Mouse (Mus musculus) erythroblast, embryonic 14.5 days (primary cell): ENCODE results near the gene Atpif1. TPM values are rescaled to one million over a fixed set of nuclear protein-coding genes. Genes with fewer than 3 reads are reported as not detected.

ENCODE experiments used
- H3K27me3 ChIP-seq: 2 replicates; pipeline ENCODE4 v1.6.1; 2012; ENCODE audit warnings: inconsistent platforms; ENCODE audit not compliant: control insufficient read depth
- H3K36me3 ChIP-seq: 2 replicates; pipeline ENCODE4 v1.6.1; 2012; ENCODE audit warnings: mild to moderate bottlenecking, inconsistent platforms; ENCODE audit not compliant: control insufficient read depth
- H3K4me1 ChIP-seq: 2 replicates; pipeline ENCODE4 v1.6.1; 2012; ENCODE audit warnings: inconsistent platforms; ENCODE audit not compliant: control insufficient read depth
- H3K4me3 ChIP-seq: replicated peaks from 2 replicates; pipeline ENCODE3; 2012; ENCODE audit warnings: moderate library complexity, mild to moderate bottlenecking, inconsistent platforms
- H3K9me3 ChIP-seq: 2 replicates; pipeline ENCODE4 v1.6.1; 2012; ENCODE audit warnings: low read length, inconsistent platforms, mixed read lengths; ENCODE audit not compliant: control insufficient read depth
- GATA1 ChIP-seq: IDR thresholded peaks from 2 replicates; pipeline ENCODE4 v1.6.1; 2012; ENCODE audit warnings: low read length, inconsistent platforms, mixed read lengths
- TAL1 ChIP-seq: IDR thresholded peaks from 3 replicates; pipeline ENCODE4 v1.6.1; 2012; ENCODE audit warnings: low read length, inconsistent platforms, mixed read lengths
- polyA plus RNA-seq: library from polyadenylated mRNA; stranded (reverse); fragments of >175 nt; gene quantifications from 2 replicates; pipeline ENCODE4 v1.2.3, GENCODE M21; 2012

The Atpif1 gene
- polyA plus RNA-seq, 1 experiment: 103 TPM

DNA sequence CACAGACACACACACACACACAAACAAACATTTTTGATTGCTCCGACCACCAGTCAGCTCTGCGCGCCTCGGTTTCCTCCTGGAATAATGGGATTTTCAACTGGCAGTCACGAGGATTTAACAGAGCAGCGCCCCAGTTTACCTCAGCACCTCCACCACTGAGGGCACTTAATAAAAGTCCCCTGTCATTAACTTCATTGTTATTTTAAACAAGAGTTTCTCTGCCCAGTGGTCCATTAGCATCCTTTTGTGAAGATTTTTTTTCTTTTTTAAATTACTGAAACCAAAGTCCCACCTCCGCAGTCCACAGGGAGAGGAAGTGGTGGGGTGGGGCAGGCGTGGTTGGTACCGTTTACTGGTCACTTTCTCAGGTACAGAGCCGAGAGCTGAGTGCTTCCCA lies 27.7 kb downstream of the Atpif1 start:
- Histone ChIP-seq H3K4me3 (no peak overlapping the region), H3K4me1 (peaks cover 81% of the 10 kb centered on the region), H3K27me3 (no peaks in the 10 kb centered on the region), H3K9me3 (no peaks in the 10 kb centered on the region), H3K36me3 (peaks cover 20% of the 10 kb centered on the region)
- TF ChIP-seq GATA1: no peak
- TF ChIP-seq TAL1: no peak

DNA sequence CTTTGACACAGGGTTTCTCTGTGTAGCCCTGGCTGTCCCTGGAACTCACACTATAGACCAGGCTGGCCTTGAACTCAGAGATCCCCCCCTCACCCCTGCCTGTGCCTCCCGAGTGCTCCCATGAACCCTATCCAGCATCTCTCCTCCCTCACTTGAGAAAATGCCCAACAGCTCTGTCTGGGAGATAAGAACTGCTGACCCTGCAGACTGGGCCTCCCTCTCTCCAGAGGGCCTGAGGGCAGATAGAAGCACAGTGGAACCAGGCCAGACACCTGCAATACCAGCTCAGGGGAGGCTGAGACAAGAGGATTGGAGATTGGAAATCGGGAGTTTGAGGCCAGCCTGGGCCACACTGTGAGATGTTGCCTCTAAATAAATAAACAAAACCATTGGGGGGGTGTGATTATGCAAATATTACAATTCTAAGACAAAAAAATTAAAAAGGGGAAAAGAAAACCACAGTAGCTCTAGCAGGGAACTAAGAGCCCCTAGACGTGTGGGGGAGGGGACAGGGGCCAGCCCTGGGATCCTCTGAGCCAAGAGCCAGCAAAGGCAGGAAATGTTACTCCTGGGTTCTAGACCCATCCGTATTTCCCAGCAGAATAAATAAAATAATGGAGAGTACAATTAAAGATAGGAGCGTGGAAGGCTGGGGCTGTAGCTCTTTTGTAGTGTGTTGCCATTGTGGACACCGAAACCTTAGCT lies 28.3 kb downstream of the Atpif1 start:
- Histone ChIP-seq H3K9me3 (no peaks in the 10 kb centered on the region), H3K27me3 (no peaks in the 10 kb centered on the region), H3K36me3 (peaks cover 24% of the 10 kb centered on the region), H3K4me1 (peaks cover 76% of the 10 kb centered on the region), H3K4me3 (peak overlapping the region; percentile 15)
- TF ChIP-seq GATA1: no peak
- TF ChIP-seq TAL1: no peak

DNA sequence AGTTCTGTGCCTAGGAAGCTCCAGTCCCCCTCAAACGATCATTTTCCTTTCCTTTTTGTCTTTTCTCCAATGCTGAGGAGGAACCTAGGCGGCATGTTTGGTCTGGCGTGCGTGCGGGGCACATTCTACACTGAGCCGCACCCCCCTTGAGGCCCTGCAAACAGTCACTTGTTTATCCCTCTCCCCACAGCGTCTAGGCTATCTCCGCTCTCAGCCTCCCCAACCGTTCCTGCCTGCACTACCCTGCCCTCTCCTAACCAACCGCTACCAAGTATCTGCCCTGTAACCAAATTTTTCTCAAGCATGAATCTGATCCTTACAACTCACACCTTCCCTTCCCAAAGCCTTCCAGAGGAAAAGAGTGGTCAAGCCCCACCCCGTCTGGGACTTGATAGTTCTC lies 30.1 kb downstream of the Atpif1 start:
- Histone ChIP-seq H3K4me3 (peak overlapping the region; percentile 4), H3K4me1 (peaks cover 64% of the 10 kb centered on the region), H3K36me3 (peaks cover 39% of the 10 kb centered on the region), H3K27me3 (no peaks in the 10 kb centered on the region), H3K9me3 (no peaks in the 10 kb centered on the region)
- TF ChIP-seq GATA1 (no peak), TAL1 (no peak)

DNA sequence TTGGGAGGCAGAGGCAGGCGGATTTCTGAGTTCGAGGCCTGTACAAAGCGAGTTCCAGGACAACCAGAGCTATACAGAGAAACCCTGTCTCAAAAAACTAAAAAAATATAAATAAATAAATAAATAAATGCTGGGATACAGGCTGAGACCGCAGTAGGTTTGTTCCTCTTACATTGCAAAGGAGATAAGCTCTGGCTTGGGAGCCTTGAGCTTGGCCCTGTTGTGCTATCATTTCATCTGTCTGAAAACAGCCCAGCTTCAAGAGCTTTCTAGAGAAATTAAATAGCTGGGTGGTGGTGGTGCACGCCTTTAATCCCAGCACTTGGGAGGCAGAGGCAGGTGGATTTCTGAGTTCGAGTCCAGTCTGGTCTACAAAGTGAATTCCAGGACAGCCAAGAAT lies 31.8 kb downstream of the Atpif1 start:
- H3K4me3 ChIP-seq: no peak overlapping the region
- peaks cover 53% of the 10 kb centered on the region for H3K36me3 ChIP-seq
- TF ChIP-seq TAL1 (no peak), GATA1 (no peak)
- H3K4me1 ChIP-seq: peaks cover 47% of the 10 kb centered on the region
- H3K9me3 ChIP-seq: no peaks in the 10 kb centered on the region
- H3K27me3 ChIP-seq: no peaks in the 10 kb centered on the region

DNA sequence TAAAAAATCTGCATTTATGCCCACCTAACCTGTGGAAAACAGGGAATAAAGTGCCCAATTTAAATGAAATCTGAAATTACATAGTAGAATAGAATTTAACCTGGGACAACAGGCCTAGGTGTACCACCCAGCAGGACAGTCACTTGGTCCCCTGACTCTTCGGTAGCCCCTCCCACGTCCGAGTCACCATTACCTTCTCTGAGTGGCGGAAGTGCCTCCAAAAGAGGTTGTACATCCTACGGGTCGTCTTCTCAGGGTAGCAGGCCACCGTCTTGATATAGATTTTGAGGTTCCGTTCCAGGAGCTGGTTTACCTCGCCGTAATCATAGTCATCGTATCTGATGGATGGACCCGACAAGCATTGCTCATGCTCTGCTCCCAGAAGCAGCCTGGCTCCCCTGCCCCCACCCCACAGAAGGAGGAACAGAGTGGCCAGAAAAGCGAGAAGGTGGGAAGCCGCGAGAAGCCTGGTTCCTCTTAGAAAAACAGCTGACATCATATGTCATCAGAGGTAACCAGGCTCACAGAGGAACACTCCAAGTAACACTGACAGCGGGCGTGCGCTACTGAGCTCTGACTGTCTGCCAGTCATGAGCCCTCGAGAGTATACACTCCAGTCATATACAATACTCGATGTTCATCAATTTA lies 39.1 kb downstream of the Atpif1 start:
- H3K4me3 ChIP-seq: no peak overlapping the region
- peaks cover 5% of the 10 kb centered on the region for H3K4me1 ChIP-seq
- H3K9me3 ChIP-seq: no peaks in the 10 kb centered on the region
- no peaks in the 10 kb centered on the region for H3K27me3 ChIP-seq
- H3K36me3 ChIP-seq: peaks cover 79% of the 10 kb centered on the region
- TF ChIP-seq TAL1 (no peak), GATA1 (no peak)

DNA sequence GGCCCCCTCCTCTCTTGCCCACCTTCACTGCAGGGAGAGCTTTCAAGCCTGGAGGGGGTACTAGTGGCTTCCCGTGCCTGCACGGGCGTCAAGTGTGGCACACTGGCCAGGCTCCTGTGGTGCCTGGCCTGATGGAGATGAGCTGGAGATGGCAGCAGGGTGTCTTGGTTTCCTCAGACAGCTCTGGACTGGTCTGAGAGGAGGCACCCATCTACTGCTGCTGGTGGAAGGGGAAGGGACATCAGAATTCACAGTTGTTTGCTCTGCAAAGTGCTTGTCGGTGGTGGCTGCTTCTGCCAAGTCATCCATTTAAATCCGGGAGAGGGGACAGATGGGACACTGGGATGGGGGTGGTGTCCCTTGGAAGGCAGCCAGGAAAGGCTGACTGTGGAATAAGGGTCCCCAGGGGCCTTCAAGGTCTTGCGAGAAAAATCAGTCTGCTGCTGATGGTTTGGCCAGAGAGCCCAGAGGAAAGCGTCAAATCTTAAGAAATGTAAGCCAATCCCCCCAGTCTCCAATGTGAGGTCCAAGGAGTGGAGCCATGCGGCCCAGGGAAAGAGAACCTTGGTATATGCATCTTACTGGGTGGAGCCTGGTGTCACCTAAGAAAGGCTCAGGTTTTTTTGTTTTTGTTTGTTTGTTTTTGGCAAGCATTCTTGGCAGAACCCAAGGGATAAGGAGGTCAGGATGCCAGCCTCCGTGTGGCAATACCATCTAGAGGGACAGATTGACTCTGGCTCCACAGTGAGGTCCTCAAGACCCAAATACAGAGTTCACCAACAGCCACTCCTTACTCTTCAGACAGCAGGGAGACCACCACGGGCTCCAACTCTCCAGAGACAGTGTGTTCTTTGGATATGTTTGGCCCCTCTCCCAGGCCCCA lies 41.0 kb downstream of the Atpif1 start:
- H3K27me3 ChIP-seq: no peaks in the 10 kb centered on the region
- no peaks in the 10 kb centered on the region for H3K4me1 ChIP-seq
- H3K9me3 ChIP-seq: no peaks in the 10 kb centered on the region
- H3K36me3 ChIP-seq: peaks cover 60% of the 10 kb centered on the region
- no peak overlapping the region for H3K4me3 ChIP-seq
- no peak for TF ChIP-seq GATA1

DNA sequence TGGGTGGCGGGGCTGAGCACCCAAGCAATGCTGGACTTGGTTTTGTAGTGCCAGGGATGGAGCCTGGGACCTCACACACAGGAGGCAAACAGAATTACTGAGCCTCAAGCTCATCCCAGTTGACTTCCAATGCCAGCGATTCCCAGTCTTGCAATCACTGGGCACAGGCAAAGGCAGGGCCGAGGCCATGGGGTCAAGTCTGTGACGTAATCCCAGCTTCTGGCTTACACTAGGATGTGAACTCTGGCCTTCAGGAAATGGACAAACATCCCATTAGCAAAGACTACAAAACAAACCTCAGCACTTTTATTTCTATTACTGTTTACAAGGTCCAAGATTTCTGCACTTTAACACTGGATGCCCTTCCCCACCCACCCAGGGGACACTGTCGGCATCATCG lies 41.7 kb downstream of the Atpif1 start:
- Histone ChIP-seq H3K4me1 (no peaks in the 10 kb centered on the region), H3K36me3 (peaks cover 53% of the 10 kb centered on the region), H3K4me3 (no peak overlapping the region), H3K27me3 (no peaks in the 10 kb centered on the region), H3K9me3 (no peaks in the 10 kb centered on the region)
- TF ChIP-seq TAL1: no peak
- TF ChIP-seq GATA1: no peak

DNA sequence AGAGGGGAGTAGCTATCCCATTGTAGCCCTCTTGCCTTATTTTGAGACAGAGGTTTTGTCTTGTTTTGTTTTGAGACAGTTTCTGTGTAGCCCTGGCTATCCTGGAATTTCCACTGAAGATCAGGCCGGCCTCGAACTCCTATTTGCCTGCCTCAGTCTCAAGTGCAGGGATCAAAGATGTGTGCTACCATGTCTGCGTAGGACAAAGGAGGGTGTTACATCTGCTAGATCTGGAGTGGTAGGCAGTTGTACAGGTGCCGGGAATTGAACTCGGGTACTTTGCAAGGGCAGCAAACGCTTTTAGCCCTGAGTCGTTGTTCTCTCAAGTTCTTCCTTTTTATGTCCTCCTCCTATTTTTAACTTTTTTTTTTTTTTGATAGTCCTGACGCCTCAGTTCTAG lies 42.4 kb downstream of the Atpif1 start:
- Histone ChIP-seq H3K4me3 (no peak overlapping the region), H3K9me3 (no peaks in the 10 kb centered on the region), H3K36me3 (peaks cover 46% of the 10 kb centered on the region), H3K27me3 (no peaks in the 10 kb centered on the region), H3K4me1 (no peaks in the 10 kb centered on the region)
- TF ChIP-seq GATA1 (no peak), TAL1 (no peak)
